Mouse (Mus musculus) adipocyte (in vitro differentiated cells): ENCODE measurements around the gene Eef1a2.
A peak's percentile ranks its signal among the peaks of the same experiment; 100 is the strongest.

Source experiments
- DNase-seq: peaks from one replicate; pipeline ENCODE4 v3.0.0-alpha.2; 2016; ENCODE audit warnings: low spot score

Gene Eef1a2

DNA sequence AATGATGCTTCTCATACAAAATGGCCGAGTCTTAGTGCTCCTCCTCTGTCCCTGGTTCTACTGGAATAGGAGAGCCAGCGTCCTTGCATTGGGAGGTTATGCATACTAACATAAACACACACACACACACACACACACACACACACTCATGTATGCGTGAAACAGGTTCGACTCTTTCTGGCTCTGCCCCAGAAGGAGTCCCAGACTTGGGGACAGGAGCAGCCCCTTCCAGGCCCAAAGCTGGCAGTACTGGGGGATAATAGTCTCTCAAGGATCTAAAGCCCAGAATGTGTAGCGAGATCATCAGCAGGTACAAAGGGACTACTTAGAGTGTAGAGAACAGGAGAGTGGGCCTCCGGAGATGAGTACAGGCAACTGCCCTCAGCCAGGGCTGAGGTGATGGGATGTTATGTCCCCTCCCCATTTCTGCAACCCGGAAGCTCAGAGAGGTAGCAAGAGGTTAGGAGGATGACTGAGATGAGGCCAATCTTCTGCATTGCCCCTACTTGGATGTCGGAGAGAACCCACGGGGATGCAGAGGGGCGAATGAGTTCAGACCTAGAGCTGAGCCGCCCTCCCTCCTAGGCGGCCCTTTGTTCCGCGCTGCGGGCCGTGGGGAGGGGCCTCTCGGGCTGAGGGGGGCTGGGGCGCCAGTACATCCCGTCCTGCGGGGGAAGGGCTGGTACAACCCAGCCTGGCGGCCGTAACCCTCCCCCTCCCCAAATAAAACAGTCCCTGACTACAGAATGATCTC, 22.8 kb downstream of the Eef1a2 start:
- no peak for DNase-seq

- DNase-seq = no peak
Observed at GRCm38 (mm10) chr2:181130245-181130644, 26.6 kb downstream of the Eef1a2 start.

DNA sequence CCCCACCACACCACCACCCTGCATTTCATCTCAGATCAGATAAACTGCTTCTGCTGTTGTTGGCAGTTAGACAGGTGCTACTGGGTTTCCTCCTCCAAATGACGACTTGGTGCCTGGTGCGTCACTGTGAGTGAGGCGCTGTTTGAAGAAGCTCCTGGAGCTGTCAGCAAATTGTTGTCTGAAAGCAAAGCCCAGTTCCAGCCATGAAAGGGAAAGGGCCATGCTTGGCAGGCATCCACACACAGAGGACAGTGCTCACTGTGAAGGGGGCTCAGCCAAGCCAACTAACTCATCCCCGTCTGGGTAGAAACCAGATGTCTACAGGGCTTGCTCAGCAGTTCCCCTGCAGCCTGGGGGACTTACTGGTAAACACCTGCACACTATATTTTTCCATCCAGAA, 27.9 kb downstream of the Eef1a2 start:
- DNase-seq = no peak

DNA sequence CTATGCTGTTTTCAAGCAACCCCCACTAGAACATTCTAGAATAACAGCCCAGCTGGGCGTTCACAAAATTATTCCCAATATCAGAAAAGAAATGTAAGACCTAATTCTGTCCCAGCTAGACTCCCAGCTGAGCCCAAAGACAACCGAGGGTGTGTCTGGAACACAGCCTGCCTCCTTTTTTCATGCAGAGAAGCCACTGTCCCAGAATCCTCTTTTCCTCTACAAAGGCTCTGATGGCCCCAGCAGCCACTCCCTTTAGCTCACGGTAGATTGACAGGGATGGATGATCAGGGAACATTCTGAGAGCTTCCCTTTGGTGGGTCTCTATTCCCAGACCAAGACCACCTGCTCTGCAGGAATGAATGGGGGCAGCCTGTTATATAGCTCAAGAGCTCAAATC, 29.0 kb downstream of the Eef1a2 start:
- DNase-seq = no peak

- DNase-seq = peak; percentile 24
Observed at GRCm38 (mm10) chr2:181125726-181126455, 30.9 kb downstream of the Eef1a2 start.

- DNase-seq = no peak
Observed at GRCm38 (mm10) chr2:181122642-181123041, 34.2 kb downstream of the Eef1a2 start.

DNA sequence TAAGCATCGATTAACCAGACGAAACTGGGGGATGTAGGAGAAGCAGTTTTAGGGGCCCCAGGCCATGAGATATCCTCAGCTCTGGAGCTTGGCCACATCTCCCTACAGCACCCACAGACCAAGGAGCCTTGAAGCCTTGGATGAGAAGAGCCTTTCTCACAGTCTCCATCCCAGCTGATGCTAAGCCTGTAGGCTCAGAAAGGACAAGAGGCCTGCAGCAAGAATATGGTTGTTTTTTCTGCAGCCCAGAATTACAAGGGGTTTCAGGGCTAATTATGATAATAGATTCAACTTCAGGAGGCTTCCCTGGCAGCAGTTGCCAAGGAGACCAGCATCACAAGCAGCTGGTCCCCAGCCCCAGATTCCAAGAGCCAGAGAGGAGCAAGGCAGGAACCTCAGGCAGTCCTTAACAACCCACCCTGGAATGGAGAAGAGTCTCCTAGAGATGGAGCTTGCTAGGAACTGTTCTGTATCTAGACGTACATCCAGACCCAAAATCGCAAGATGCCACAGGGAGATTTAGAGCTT, 35.8 kb downstream of the Eef1a2 start:
- no peak for DNase-seq

DNA sequence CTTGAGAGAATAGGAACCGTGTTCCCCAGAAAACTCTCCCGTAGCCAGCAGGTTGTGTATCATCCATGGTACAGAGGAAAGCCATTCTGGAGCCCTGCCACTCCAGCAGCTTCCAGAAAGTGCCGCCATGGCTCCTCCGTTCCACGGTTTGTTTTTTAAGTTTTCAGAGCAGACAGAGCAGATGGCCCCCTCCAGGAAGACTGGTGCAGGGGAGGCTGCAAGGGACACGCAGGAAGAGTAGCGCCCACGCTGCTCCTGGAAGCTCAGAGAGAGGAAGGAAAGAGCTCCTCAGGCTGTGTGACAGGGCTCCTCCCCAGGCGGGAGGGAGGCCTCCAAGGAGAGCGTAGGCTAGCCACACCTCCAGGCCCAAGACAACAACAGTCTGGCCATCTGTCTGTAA, 36.9 kb downstream of the Eef1a2 start:
- DNase-seq = no peak

DNA sequence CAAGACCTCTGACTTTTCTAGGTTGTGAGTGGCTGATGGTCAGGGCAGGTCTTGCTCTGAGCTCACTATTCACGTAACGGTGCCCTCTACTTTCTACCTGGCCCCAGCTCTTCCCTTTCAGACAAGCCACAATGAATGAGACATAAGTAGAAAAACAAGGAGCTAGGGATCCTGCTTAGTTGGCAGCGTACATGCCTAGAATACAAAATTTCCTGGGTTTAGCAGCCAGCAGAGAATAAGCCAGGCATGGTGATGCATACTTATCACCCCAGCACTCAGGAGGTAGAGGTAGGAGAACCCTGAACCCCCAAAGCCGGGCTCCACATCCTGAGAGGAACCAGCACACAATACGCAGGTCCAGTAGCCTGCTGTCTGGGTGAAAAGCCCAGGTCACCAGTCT, 40.4 kb downstream of the Eef1a2 start:
- DNase-seq = no peak

DNA sequence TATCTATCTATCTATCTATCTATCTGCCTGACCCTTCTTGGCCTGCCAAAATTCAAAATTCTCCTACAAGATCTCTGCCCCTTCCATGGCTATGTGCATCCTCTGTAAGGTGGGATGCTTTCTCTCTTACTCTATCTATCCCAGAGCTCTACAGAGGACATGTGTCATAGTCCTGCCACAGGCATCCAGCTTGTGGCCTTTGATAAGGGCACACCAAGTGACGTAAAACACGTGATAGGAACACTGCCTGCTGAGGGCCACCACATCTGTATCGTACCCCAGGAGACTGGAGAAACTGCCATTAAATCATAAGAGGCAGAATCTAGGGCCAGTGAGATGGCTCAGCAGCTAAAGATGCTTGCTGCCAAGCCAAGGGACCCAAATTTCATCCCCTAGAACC, 41.4 kb downstream of the Eef1a2 start:
- no peak for DNase-seq

DNA sequence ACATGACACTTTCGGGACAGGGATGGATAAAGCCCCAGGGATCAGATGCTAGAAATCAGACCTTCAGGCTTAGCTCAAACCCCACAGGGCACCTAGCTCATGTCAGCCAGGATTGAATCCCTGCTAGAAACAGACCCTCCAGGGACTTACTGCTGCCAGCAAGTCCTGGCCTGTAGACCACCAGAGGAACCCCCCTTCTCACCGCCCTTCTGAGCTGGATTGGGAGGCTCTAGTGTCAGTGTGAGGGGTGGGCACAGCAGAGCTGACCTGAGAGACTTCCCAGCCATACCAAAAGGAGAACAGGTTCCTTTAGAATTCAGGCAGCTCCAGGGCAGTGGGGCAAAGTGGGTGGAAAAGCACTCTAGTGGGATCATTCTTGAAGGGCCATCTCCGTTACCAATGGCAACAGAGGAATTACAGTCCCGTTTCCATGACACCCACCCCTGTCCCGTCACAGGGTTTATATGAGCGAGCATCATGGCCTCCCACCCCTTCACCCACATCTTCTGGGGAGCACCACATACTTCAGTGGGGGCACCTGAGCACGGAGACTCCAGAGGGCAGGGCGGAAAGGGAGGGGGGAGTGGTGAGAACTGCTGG, 43.0 kb downstream of the Eef1a2 start:
- DNase-seq = no peak

DNA sequence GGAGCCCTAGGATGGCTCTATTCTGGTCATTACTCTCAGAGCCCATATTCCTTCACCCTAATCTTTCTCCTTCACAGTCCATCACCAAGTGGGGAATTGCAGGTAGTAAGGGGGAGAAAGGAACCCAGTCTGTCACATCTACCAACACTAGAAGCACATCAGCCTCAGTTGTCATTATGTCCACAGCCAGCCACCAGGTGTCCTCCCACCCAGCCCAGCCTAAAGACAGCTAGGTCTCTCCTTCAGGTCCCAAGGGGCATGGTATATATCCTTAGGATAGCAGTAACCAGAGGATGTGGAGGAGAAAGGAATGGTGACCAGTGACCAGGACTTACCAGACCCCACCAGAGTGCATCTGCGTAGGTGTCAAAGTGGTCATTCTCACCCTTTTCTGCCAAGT, 45.1 kb downstream of the Eef1a2 start:
- DNase-seq = no peak

GRCm38 (mm10) chr2:181104111-181104510, 52.7 kb downstream of the Eef1a2 start:
- no peak for DNase-seq

GRCm38 (mm10) chr2:181102161-181102560, 54.7 kb downstream of the Eef1a2 start:
- peak; percentile 12 for DNase-seq

- DNase-seq = no peak
Observed at GRCm38 (mm10) chr2:181101626-181102025, 55.2 kb downstream of the Eef1a2 start.

- no peak for DNase-seq
Observed at GRCm38 (mm10) chr2:181100087-181100486, 56.7 kb downstream of the Eef1a2 start.
